Mouse (Mus musculus) kidney, adult 11 months (tissue): ENCODE data around the gene Bri3bp.
"Not testable (repeated sequence)": the region's sequence is repeated elsewhere in the genome, so short reads cannot be mapped to it uniquely, and the experiment has no call there.

Experiments
- DNase-seq: peaks from one replicate; pipeline ENCODE4 v3.0.0; 2022

Gene Bri3bp

GRCm38 (mm10) chr5:125487375-125488115 lies 46.2 kb downstream of the Bri3bp start:
- DNase-seq, result peak; percentile 91

GRCm38 (mm10) chr5:125488116-125488455 lies 46.7 kb downstream of the Bri3bp start:
- DNase-seq, result no peak

- not testable (repeated sequence) for DNase-seq
These were observed 47.6 kb downstream of the Bri3bp start for GRCm38 (mm10) chr5:125488953-125489352.

GRCm38 (mm10) chr5:125491107-125491506 lies 49.7 kb downstream of the Bri3bp start:
- no peak for DNase-seq

DNA sequence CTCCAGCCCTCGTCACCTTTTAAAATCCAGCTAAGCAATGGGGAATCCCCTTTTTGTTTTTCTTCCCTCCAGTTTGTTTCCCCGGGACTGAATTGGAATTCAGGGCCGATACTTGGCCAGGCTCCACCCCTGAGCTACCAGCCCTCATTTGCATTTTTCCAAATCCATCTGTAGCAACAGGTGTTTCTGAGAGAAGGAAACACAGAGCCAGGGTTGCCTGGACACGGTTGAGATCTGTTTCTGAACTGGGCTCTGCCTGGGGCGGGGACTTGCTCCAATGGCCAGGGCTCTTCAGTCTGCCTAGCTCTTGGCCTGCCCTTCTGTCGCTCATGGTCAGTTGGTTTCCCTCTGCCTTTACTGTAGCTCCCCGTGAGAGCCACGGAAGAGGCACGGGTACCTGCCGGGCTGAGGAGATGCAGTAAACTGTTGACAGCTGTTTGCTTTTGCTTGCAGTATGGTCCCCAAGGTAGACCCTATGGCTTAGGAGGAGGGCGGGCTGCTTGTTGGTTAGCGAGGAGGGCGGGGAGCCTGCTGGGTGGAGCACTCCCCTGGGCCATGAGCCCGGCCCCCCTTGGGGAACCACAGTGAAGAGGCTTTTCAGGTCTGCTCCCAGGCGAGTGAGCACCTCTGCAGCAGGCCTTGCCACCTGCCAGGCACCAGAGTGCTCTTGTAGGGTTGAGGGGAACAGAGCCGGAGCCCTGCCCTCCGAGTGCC lies 51.2 kb downstream of the Bri3bp start:
- no peak for DNase-seq

- DNase-seq, result no peak
These were observed 51.7 kb downstream of the Bri3bp start for GRCm38 (mm10) chr5:125493093-125493423.

- DNase-seq, result peak; percentile 82
These were observed 54.3 kb downstream of the Bri3bp start for GRCm38 (mm10) chr5:125495655-125496054.

- DNase-seq, result peak; percentile 34
These were observed 56.6 kb downstream of the Bri3bp start for GRCm38 (mm10) chr5:125497821-125498600.

- DNase-seq, result no peak
These were observed 60.1 kb downstream of the Bri3bp start for GRCm38 (mm10) chr5:125501505-125501904.

DNA sequence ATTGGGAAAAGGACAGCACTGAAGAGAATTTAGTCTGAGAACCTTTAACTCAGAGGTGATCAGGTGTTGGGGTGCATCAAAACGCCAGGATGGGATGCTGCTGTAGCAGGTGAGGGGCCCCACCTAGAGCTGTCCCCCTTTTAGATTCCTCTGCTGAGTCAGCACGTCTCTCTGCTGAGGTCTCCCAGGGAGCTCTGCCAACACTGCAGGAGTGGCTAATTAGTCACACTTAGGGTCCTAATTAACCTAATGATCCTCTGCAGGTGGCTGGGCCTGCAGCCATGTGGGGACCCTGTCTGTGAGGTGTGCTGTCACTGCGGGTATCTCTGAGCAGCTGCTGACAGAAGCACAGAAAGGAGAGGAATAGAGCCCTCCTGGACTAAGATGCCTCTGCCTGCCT lies 60.8 kb downstream of the Bri3bp start:
- DNase-seq, result no peak

GRCm38 (mm10) chr5:125503628-125504027 lies 62.3 kb downstream of the Bri3bp start:
- no peak for DNase-seq

GRCm38 (mm10) chr5:125504692-125505091 lies 63.3 kb downstream of the Bri3bp start:
- DNase-seq, result no peak

DNA sequence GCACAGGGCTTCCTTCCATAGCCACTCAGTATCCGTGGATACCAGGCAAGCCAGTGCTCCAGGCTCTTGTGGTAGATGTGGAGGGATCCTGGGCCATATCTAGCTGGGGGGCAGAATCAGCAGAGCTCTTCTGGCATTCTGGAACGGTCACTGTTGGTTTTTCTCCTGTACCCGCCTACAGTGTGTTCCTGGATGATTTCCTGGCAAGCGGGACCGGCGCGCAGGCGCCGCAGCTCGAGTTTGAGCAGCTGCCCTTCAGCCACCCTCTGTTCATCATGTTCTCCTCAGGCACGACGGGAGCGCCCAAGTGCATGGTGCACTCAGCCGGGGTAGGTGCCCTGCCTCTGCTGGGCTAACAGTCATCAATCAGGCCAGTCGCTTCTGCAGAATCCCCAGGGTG lies 64.6 kb downstream of the Bri3bp start:
- no peak for DNase-seq

- no peak for DNase-seq
These were observed 66.2 kb downstream of the Bri3bp start for GRCm38 (mm10) chr5:125507582-125507981.

- no peak for DNase-seq
These were observed 66.6 kb downstream of the Bri3bp start for GRCm38 (mm10) chr5:125508006-125508405.

- no peak for DNase-seq
These were observed 68.2 kb downstream of the Bri3bp start for GRCm38 (mm10) chr5:125509541-125509940.
